Mouse (Mus musculus): ENCODE measurements around the gene Lrrc8d.

DNA sequence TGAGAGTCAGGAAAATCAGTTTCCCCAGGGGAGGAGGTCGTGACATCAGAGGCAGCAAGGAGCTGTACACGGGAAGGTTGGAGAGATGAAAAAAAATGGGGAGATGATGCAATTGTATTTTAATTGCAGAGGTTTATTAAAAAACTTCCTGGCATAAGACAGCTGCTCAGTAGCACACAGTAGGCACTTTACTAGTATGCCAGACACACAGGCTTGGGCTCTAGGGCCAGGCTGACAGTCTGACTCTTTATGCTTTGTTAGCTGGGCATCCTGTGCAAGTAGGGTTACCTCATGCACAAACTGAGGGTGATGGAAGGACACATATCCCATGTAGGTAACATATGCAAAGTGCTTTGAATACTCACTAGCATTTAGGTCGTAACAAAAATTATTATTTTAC lies 171.4 kb downstream of the Lrrc8d start:
- no peak for TF ChIP-seq GABPA (IDR thresholded peaks at IDR 0.05; ENCODE audit: low read depth, low read length)
- TF ChIP-seq MAFK (IDR thresholded peaks at IDR 0.05; ENCODE audit: borderline replicate concordance, low read depth, low read length) = no peak
- TF ChIP-seq CTCF (IDR thresholded peaks at IDR 0.05 in 2 of 3, conservative IDR thresholded peaks at IDR 0.05 in 1 of 3; ENCODE audit: control insufficient read depth in 1 of 3, insufficient read depth in 1 of 3, low read depth in 2 of 3, low read length in 3 of 3, poor library complexity in 1 of 3, severe bottlenecking in 1 of 3) = no peak

All from MEL (cell line).